Mouse (Mus musculus) retina, postnatal 7 days (tissue): Measurements from ENCODE around the gene Lyrm9.
"Not testable (repeated sequence)": the region's sequence is repeated elsewhere in the genome, so short reads cannot be mapped to it uniquely, and the experiment has no call there.

Experiments used
- DNase-seq: peaks from one replicate; pipeline ENCODE4 v3.0.0-alpha.2; 2012; ENCODE audit warnings: low read depth, low spot score

The Lyrm9 gene

DNA sequence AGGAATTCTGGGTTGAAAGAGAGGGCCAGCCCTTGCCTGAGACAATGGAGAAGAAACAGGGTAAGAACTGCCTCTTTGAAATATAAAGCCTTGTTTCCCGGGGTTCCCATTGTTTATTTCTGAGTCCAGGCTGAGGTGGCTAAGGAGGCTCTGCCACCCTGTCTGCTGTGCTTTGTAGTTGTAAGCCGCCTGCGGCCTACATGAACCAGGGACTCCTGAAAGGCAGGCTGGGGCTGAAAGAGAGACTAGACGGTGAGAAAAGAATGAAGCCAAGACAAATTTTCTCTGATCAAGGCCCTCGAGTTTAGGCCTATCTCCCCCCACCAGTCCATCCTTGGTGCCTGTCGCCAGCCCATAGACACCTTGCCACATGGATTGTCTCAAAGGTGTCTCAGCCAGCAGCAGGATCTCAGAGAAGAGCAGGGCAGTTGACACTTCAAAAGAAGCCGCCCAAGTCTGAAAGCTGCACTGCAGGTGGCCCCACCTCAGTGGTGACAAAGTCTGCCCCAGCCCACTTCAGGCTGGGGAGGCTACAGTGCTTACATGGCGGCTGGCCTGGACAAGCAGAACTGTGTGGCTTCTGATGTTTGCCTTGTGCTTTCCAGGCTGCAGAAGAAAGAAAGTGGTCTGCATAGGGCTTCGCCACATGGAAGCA lies 25.0 kb downstream of the Lyrm9 start:
- no peak for DNase-seq

DNA sequence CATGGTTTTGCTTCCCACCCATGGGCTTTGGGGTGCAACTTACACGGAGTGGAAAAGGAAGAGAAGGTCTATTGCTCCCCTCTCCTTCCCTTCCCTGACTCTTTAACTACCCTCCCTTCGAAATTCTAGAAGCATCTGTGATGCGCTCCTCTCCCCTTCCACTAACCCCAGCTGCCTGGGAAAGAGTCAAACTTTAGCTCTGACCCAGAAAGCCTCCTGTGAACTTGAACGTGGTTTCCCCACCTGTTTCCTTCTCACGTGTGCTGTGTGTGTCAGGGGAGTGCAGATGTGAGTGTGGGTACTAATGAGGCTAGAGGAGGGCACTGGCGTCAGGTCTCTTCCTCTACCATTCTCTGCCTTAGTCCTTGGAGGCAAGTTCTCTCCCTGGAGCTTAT lies 25.5 kb downstream of the Lyrm9 start:
- no peak for DNase-seq

DNA sequence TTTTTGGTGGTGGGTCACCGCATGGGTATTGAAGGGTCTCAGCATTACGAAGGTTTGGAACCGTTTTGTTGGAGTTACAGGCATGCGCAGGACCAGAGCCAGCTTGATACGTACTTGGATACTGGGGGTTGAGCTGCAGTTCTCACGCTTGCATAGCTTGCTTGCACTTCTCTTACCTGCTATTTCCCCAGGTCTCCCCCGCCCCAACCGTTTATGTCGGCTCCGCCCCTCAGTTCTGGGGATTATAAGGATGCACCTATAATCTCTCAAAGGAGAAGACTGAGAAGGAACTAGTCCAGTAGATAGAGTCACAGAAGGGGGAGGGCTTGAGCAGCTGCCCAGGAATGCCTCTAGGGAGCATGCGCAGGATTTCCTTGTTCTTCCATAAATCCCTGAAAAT lies 26.1 kb downstream of the Lyrm9 start:
- DNase-seq = no peak

DNA sequence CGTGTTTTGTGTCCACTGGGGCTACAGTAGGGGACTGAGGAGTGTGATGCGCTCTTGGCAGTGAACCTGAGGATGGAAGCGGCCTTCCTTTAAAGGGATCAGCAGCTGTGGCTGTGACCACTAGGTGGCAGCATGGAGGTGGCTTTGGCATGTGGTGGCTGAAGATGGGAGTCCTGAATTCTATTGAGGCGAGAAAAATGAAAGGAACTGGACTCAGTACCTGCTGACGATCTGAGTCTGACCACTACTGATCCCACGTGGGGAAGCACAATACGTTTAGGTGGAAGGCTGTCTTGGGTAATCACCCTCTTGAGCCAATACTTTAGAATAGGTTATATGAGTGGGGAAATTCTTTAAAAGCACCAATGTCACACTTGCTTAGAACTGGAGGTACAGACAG lies 29.9 kb downstream of the Lyrm9 start:
- peak; percentile 70 for DNase-seq

DNA sequence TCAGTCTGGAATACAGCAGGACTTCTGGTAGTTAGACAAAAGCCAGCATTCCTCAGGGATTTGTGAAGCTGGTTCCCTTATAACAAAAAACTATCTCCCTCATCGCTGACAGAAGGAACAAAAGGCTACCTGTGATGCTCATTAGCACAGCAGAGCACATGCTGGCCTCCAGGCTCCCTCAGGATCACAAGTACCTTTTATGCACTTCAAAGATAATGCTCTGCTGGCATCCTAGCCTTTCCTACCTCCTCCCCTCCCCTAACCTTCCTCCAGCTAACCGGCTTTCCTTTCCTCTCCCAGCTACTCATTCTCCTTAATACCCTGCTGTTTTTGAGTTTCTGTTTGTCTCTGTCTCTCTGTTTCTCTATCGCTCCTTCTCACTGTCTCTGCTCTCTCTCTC lies 31.2 kb downstream of the Lyrm9 start:
- DNase-seq = no peak

DNA sequence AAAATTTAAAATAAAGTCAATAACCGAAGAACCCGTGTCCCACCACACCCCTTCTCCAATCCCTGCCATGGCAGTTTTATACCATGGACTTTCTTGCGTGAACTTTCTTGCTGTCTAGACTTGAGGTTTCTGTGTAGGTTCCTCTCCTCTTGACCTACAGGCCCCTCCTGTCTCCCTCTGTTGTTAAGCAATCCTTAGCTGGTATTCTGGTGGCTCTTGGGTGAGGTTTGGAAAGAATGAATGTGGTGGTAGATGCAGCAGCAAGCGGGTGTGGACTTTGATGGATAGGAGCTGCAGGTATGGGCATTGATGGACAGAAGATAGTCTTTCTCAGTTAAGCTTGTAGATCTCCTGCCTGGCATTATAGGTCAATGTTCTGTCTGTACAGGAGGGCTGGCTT lies 37.5 kb downstream of the Lyrm9 start:
- no peak for DNase-seq

DNA sequence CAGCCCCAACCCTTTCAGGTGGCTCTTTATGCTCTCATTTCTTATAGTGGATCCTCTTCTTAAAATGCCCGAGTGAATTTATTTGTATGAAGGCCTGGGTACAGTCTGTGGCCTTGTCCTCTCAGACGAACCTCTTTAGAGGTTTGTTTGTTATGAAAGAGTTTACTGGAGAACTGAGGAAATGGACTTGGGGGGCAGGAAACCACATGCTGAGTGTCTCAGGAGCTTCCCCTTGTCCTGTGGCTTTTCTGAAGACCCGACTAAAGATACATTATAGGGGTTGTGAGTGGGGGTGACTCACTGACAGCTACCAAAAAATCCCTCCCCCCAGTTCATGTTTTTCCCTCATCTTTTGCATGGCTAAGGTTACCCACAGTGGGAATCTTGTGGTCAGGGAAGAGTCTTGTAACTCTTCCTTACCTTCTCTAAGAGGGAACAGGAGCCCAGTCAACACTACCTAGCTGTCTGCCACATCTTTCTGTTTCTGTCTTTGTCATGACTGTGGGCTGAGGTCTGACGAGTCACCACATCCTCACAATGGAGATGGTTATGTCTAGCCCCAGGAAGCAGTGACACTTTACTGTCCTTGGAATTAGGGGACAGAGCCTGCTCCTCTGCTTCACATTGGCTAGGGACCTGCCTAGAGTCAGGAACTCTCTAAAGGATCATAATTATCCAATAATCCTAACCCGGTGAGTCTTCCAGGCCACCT lies 38.3 kb downstream of the Lyrm9 start:
- DNase-seq = no peak

DNA sequence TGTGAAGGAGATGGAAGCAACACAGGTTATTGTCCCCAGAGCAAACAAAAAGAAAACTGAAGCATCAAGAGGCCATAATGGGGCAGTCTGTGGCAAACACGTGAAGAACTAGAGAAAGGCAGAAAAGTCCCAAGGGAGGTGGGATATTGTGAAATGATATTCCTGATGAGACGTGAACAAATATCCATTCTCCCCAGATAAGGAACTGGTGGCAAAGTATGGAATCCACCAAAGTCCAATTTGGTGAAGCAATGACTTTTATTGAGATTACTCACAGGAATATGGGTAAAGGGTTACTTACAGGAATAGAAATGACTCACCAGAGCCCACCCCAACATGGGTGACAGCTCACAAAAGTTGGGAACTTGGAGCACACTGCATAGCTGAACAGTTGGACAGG lies 38.9 kb downstream of the Lyrm9 start:
- no peak for DNase-seq

DNA sequence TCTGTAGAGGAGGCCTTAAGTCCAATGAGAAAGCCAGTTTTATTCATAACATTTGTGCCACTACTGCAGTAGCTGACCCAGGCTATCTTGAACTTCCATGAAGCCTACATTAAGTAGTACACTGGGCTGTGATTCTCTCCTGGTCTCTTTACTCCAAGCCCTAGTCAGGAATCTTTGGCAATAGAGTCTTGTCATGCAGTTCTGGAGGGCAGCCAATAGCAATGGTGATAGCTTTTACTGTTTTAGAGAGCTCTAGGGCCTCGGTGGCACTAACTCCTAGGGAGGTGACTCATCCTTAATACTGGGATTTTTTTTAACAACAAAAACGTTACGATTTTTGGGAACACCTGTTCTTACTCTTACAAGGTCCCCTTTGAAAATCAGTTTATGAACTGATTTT lies 40.1 kb downstream of the Lyrm9 start:
- no peak for DNase-seq

DNA sequence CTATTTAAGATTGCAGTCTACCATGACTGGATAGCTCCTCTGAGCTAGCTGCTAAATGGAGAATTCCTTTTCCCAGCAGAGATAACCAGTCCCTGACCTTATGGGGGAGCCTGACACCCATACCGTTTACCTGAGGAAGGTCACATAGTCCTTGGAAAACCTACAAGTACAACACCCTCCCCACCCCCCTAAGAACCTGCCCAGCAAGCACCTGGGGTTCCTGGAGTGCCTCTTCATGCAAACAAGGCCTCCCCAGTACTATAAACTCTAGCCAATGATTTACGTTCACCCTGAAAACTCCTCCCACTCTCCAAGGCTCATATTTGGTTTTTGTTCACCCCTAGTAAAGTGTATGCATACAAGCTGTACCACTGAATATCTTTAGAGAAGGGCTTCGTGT lies 41.3 kb downstream of the Lyrm9 start:
- DNase-seq = no peak

DNA sequence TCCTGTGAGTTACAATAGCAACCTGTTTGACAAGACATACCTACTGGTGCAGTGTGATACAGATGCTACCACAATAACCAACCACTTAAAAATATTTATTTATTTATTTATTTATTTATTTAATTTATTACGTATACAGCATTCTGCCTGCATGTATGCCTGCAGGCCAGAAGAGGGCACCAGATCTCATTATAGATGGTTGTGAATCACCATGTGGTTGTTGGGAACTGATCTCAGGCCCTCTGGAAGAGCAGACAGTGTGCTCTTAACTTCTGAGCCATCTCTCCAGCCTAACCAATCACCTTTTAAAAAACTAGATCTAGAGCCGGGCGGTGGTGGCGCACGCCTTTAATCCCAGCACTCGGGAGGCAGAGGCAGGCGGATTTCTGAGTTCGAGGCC lies 42.8 kb downstream of the Lyrm9 start:
- DNase-seq = not testable (repeated sequence)

DNA sequence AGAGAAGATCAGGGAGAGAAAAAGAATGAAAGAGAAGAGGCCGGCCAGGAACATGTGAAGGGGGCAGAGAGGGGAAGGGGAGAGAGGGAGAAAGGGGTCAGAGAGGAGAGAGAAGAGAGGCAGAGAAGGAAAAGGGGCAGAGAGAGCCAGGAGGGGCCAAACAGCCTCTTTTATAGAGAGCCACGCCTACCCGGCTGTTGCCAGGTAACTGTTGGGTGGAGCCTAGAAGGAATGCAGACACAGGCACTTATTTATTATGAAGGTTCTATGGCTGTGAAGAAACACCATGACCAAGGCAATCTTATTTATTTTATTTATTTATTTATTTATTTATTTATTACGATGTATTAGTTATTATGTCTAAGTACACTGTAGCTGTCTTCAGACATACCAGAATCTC lies 44.5 kb downstream of the Lyrm9 start:
- no peak for DNase-seq

DNA sequence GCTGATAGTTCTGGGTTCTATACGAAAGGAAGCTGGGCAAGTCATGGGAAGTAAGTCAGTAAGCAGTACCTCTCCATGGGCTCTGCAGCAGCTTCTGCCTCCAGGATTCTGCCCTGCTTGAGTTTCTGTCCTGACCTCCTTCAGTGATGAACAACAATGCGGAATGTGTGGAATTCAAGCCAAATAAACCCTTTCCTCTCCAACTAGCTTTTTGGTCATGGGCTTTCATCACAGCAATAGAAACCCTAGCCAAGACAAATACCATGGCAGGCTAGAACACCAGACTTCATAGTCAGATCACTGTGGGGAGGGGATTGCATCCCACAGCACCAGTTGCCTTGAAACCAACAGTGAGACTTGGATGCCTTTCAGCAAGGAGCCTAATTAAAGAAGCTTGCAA lies 46.4 kb downstream of the Lyrm9 start:
- DNase-seq = no peak

DNA sequence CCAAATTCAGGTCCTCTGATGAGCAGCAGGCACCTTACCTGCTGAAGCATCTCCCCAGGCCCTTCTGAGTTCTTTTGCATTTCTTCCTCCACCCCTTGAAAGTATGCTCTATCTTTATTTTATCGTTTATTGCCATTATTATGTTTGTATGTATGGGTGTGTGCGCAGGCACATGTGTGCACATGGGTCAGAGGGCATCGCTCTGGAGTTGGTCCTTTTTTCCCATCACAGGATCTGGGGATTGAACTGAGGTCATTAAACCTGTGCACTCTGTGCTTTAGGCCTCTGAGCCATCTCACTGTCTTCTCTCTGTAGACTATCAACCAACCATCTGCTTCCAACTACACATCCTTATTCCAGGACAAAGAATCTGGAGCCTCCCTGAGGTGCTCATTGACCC lies 53.3 kb downstream of the Lyrm9 start:
- DNase-seq = no peak

DNA sequence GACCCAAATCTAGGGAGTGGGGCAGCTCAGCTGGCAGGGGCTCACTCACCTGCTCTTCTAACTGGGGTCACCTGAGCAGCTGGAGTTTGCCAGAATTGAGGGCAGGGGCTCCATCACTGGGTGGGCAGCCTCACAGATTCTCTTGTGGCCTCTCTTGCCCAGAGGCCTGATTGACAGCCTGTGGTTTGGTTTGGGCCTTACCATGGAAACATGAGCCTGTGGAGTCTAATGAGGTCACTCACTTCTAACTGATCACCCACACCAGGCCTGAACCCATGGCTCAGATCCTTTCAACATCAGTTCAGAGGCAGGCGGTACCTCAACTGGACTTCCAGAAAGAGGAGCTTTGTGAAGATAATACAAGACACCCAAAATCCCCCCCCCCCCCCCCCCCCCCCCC lies 60.3 kb downstream of the Lyrm9 start:
- DNase-seq = no peak

DNA sequence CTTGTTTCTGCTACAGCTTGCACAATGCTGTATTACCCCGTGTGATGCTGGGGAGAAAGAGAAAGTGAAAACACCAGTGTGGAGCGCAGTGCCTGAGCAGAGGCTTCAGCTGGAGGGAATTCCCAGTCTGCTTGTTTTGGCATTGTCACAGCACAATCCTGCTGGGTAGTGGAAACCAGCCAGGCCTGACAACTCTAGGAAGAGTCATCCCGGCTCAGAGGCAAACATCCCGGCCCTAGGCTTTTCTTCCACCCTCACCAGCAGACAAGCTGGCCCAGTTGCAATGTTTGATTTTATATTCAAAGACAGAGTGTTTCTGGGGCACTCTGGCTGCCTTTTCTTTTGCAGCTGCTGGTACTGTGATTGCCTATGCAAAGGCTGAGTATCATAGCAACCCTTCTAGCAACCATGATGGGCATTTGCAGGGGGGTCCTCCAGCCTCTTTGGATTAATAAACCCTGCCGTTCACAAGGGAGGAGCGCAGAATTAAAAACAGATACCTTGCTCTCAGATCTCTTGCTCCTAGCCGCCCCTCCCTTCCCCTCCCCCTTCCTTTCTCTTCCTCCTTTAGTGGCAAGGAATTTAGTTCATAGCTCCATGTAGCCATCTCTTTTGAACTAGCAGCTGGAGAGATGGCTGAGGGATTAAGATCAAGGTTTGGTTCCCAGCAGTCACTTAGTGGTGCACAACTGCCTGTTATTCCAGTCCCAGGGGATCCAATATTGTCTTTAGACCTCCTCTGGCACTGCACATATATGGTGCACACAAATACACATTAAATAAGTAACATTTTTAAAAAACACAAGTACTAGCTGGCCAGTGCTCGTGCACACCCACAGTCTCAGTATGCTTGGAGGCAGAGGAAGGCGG lies 61.0 kb downstream of the Lyrm9 start:
- DNase-seq = peak; percentile 24

DNA sequence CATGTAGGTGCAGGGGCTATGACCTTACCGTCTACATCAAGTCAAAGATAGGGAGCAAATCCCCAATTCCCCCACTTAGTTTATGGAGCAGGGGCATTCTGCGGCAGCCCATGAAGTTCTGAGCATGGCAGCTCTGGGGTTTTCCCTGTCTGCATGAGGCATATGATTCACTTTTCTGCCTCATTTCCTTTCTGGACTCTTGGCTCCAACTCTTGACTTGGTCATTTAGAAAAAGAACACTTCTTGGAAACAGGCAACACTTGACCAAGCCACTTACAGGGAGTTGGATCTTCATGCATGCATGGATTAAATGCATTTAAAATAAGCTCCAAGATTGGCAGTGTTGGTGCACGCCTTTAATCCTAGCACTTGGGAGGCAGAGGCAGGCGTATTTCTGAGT lies 62.8 kb downstream of the Lyrm9 start:
- no peak for DNase-seq
